In the genomic region with DNA sequence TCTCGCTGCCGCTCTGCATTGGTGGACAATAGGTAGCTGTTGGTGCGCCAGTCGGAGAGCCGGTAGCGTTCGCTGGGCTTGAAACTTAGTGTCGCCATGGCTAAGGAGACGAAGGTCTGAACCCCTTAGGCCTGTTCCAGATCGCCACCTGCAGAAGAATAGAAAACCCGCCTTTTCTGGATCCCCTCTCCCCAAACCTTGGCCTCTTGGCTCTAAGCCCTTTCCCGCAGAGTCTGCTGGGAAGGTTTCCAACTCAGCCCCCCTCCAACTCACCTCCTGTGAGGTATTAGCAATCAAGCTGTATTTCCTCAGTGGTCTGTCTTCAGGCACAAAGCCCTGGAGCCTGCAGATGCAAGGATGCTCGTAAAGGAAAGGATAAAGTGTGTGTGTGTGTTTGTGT, we compare ENCODE assay signal across 11 mouse cellular contexts. TPM values are rescaled to one million over a fixed set of nuclear protein-coding genes. Genes with fewer than 3 reads are reported as not detected.
DNase-seq lines count a peak whose midpoint lies in the region; ATAC-seq and TF ChIP-seq lines count a peak whose summit lies in the region.
"Had no signal": no experiment of that assay in that cellular context is flagged by ENCODE, and none has a peak within 500 bp of the region (broad histone marks: within the 10 kb centered on the region; RNA-seq: fewer than 3 reads in every experiment).

No protein-coding gene starts in this region.

- H3K9me3 ChIP-seq in heart, embryonic 16.5 days (replicated peaks; ENCODE audit: control insufficient read depth, low read length) = no peaks in the 10 kb centered on the region
- no peaks in the 10 kb centered on the region for H3K9me3 ChIP-seq in ES-Bruce4 (replicated peaks; ENCODE audit: control insufficient read depth, insufficient read depth, low read length, poor library complexity, severe bottlenecking)
- H3K9me3 ChIP-seq in embryonic facial prominence, embryonic 12.5 days = no peaks in the 10 kb centered on the region
- H3K9me3 ChIP-seq in limb, embryonic 10.5 days (replicated peaks) = no peaks in the 10 kb centered on the region
- H3K9me3 ChIP-seq: megakaryocyte, embryonic 14.5 days had no signal

- DNase-seq in heart, postnatal 36 days = no peak
- DNase-seq in limb, embryonic 10.5 days (ENCODE audit: low spot score) = peak; percentile 31
- no peak for DNase-seq in adrenal gland, postnatal 36 days
- no peak for DNase-seq in urinary bladder, postnatal 4 days (ENCODE audit: low spot score in 2 of 2)
- no peak for DNase-seq in adipocyte (ENCODE audit: low spot score)

- peaks cover 10% of the 10 kb centered on the region for H3K27me3 ChIP-seq in heart, embryonic 16.5 days (ENCODE audit: control insufficient read depth, insufficient read depth, low read length)
- no peaks in the 10 kb centered on the region for H3K27me3 ChIP-seq in ES-Bruce4 (ENCODE audit: control insufficient read depth, insufficient read depth, low read length, poor library complexity, severe bottlenecking)
- H3K27me3 ChIP-seq in embryonic facial prominence, embryonic 12.5 days = peaks cover 32% of the 10 kb centered on the region
- H3K27me3 ChIP-seq in limb, embryonic 10.5 days (ENCODE audit: low read depth, poor library complexity, severe bottlenecking) = peaks cover 45% of the 10 kb centered on the region

- TF ChIP-seq EP300 in ES-Bruce4 (IDR thresholded peaks at IDR 0.05; ENCODE audit: insufficient read depth, low read depth, low read length) = no peak

- no peaks in the 10 kb centered on the region for H3K36me3 ChIP-seq in heart, embryonic 16.5 days (ENCODE audit: control insufficient read depth, insufficient read depth)
- no peaks in the 10 kb centered on the region for H3K36me3 ChIP-seq in ES-Bruce4 (ENCODE audit: control insufficient read depth, insufficient read depth, low read length, poor library complexity, severe bottlenecking)
- no peaks in the 10 kb centered on the region for H3K36me3 ChIP-seq in embryonic facial prominence, embryonic 12.5 days
- H3K36me3 ChIP-seq in limb, embryonic 10.5 days = peaks cover under 1% of the 10 kb centered on the region; the same call in 1 of the 2 replicates

- peak overlapping the region; percentile 16; the same call in 1 of the 2 replicates for H3K4me3 ChIP-seq in heart, embryonic 16.5 days (ENCODE audit: low read length)
- peak overlapping the region; percentile 29 for H3K4me3 ChIP-seq in ES-Bruce4 (ENCODE audit: low read depth, low read length)
- no peak overlapping the region for H3K4me3 ChIP-seq in embryonic facial prominence, embryonic 12.5 days
- H3K4me3 ChIP-seq in limb, embryonic 10.5 days = peak overlapping the region; percentile 17; the same call in 1 of the 2 replicates

- intact Hi-C loops in heart, postnatal 36 days (cut with DNase I) = loop anchor here (5.0 kb wide), 2 partner anchors 142 to 228 kb away; a partner anchor contains a TSS

- no peak for ATAC-seq in heart, embryonic 16.5 days (replicated peaks; ENCODE audit: extremely low read depth, insufficient read depth, low FRiP score)
- ATAC-seq in embryonic facial prominence, embryonic 12.5 days (ENCODE audit: insufficient number of reproducible peaks, insufficient read depth, low FRiP score, low TSS enrichment) = no peak

- TF ChIP-seq POLR2A in ES-Bruce4 (IDR thresholded peaks at IDR 0.05; ENCODE audit: insufficient read depth, low read length) = no peak

- H3K4me2 ChIP-seq in heart, embryonic 16.5 days (ENCODE audit: low read depth, low read length) = peak overlapping the region; percentile 41
- peak overlapping the region; percentile 45 for H3K4me2 ChIP-seq in embryonic facial prominence, embryonic 12.5 days (replicated peaks)

- TF ChIP-seq CTCF in ES-Bruce4 (IDR thresholded peaks at IDR 0.05; ENCODE audit: low read depth, low read length) = no peak

- H3K27ac ChIP-seq in heart, embryonic 16.5 days (ENCODE audit: low read length) = no peak overlapping the region
- H3K27ac ChIP-seq in ES-Bruce4 (ENCODE audit: insufficient read depth, low read length) = no peak overlapping the region
- no peak overlapping the region for H3K27ac ChIP-seq in embryonic facial prominence, embryonic 12.5 days
- H3K27ac ChIP-seq in limb, embryonic 10.5 days = no peak overlapping the region

- H3K4me1 ChIP-seq in heart, embryonic 16.5 days (ENCODE audit: control insufficient read depth, insufficient read depth, low read length) = peaks cover 16% of the 10 kb centered on the region
- H3K4me1 ChIP-seq in ES-Bruce4 (ENCODE audit: control insufficient read depth, insufficient read depth, low read length) = peaks cover 5% of the 10 kb centered on the region
- H3K4me1 ChIP-seq in embryonic facial prominence, embryonic 12.5 days = peaks cover 25% of the 10 kb centered on the region
- peaks cover 23% of the 10 kb centered on the region for H3K4me1 ChIP-seq in limb, embryonic 10.5 days

- WGBS in heart, embryonic 16.5 days = 44% methylated on average over 13 of the region's 13 CpGs
- 20% methylated on average over 13 of the region's 13 CpGs for WGBS in embryonic facial prominence, embryonic 12.5 days
- WGBS in limb, embryonic 10.5 days = 25% methylated on average over 13 of the region's 13 CpGs

- no peak overlapping the region for H3K9ac ChIP-seq in heart, embryonic 16.5 days (ENCODE audit: low read length)
- 0 out of 2 replicates have a peak overlapping the region, but pooled peaks have one; percentile 1 for H3K9ac ChIP-seq in ES-Bruce4 (ENCODE audit: low read depth, poor library complexity, severe bottlenecking)
- H3K9ac ChIP-seq in embryonic facial prominence, embryonic 12.5 days = no peak overlapping the region; the same call in 1 of the 2 replicates

RNA-seq across cellular contexts. Expression of a gene that starts 0.6 kb away (rescaled TPM):
- 2.3 and 2.7 TPM in 2 replicates for polyA plus RNA-seq in heart, embryonic 16.5 days (2015; fragmentation: Nextera tagmentation; extraction: Ambion mirVana)
- under 1 TPM; 0.44 to 0.84 TPM for total RNA-seq in heart, postnatal 36 days (2021)
- 4.8 and 5.9 TPM in 2 replicates for polyA plus RNA-seq in ES-Bruce4 (2011; ENCODE audit: insufficient read depth, insufficient read length, low read depth, missing spikeins)
- polyA plus RNA-seq in embryonic facial prominence, embryonic 12.5 days (2016; fragmentation: Nextera tagmentation; extraction: Ambion mirVana) = 17.0 and 17.8 TPM in 2 replicates
- polyA plus RNA-seq in limb, embryonic 10.5 days (2016; fragmentation: Nextera tagmentation; extraction: Ambion mirVana) = 0.35 and 0.98 TPM in 2 replicates
- 1 to 10 TPM; 1.4 TPM for total RNA-seq in adrenal gland, postnatal 36 days (2021)
- total RNA-seq: hematopoietic stem cell, adult 5-6 weeks; MEL had no signal

RNA-seq across cellular contexts. Expression of a gene that starts 3.4 kb away (rescaled TPM):
- polyA plus RNA-seq in heart, embryonic 16.5 days (2015; fragmentation: Nextera tagmentation; extraction: Ambion mirVana) = 38.6 and 41.1 TPM in 2 replicates
- total RNA-seq in heart, postnatal 36 days (2021) = 10 to 100 TPM; 12.2 TPM
- polyA plus RNA-seq in ES-Bruce4 (2011; ENCODE audit: insufficient read depth, insufficient read length, low read depth, missing spikeins) = 31.4 and 35.7 TPM in 2 replicates
- polyA plus RNA-seq in embryonic facial prominence, embryonic 12.5 days (2016; fragmentation: Nextera tagmentation; extraction: Ambion mirVana) = 91.0 and 95.2 TPM in 2 replicates
- polyA plus RNA-seq in limb, embryonic 10.5 days (2016; fragmentation: Nextera tagmentation; extraction: Ambion mirVana) = 95.1 and 97.5 TPM in 2 replicates
- total RNA-seq in adrenal gland, postnatal 36 days (2021) = 10 to 100 TPM; 31.2 to 34.2 TPM

RNA-seq across cellular contexts. Expression of a gene that starts 38.3 kb away (rescaled TPM):
- 4.5 and 5.0 TPM in 2 replicates for polyA plus RNA-seq in heart, embryonic 16.5 days (2015; fragmentation: Nextera tagmentation; extraction: Ambion mirVana)
- under 1 TPM; 0.61 to 0.62 TPM for total RNA-seq in heart, postnatal 36 days (2021)
- 1.0 and 1.2 TPM in 2 replicates for polyA plus RNA-seq in ES-Bruce4 (2011; ENCODE audit: insufficient read depth, insufficient read length, low read depth, missing spikeins)
- 47.6 and 49.8 TPM in 2 replicates for polyA plus RNA-seq in embryonic facial prominence, embryonic 12.5 days (2016; fragmentation: Nextera tagmentation; extraction: Ambion mirVana)
- 0.65 and 1.4 TPM in 2 replicates for polyA plus RNA-seq in limb, embryonic 10.5 days (2016; fragmentation: Nextera tagmentation; extraction: Ambion mirVana)
- total RNA-seq in adrenal gland, postnatal 36 days (2021) = 1 to 10 TPM; 3.0 to 3.2 TPM
- total RNA-seq: hematopoietic stem cell, adult 5-6 weeks; MEL had no signal
